Mouse (Mus musculus) ES-E14 (cell line): ENCODE data around the gene Atg9b.

Experiments
- CHD2 ChIP-seq: IDR thresholded peaks from 2 replicates; pipeline ENCODE4 v1.6.1; 2014; ENCODE audit warnings: mild to moderate bottlenecking, low read depth, low read length, inconsistent platforms
- HCFC1 ChIP-seq: IDR thresholded peaks from 2 replicates; pipeline ENCODE4 v1.6.1; 2012; ENCODE audit warnings: low read length, inconsistent platforms, borderline replicate concordance; ENCODE audit not compliant: insufficient read depth
- MAFK ChIP-seq: IDR thresholded peaks from 2 replicates; pipeline ENCODE4 v1.6.1; 2014; ENCODE audit warnings: mild to moderate bottlenecking, low read depth, low read length, inconsistent platforms; ENCODE audit not compliant: insufficient read depth
- ZC3H11A ChIP-seq: IDR thresholded peaks from 2 replicates; pipeline ENCODE4 v1.6.1; 2012; ENCODE audit warnings: low read depth, mild to moderate bottlenecking, inconsistent platforms, low read length, borderline replicate concordance
- ZNF384 ChIP-seq: IDR thresholded peaks from 2 replicates; pipeline ENCODE4 v1.6.1; 2012; ENCODE audit warnings: low read depth, low read length, inconsistent platforms

DNA sequence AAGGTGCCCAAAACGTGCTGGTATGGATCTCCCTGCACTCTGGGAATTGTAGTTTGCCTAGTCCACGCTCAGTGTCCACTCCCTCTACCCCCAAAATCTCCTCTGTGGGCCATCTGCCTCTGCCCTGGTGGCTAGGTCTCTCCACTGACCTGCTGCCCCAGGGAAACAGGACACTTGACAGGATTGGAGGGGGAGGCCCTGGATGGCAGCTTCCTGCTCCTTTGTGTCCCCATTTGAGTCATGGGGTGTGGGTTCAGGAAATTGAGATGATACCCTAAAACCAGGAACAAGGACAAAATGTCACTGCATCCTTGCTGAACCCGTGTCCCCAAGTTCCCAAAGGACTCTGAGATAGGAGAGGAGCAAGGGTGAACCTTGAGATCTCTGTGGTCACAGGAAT, 27.9 kb downstream of the Atg9b start:
- no peak for TF ChIP-seq HCFC1
- no peak for TF ChIP-seq ZC3H11A
- no peak for TF ChIP-seq ZNF384
- TF ChIP-seq CHD2, result no peak
- no peak for TF ChIP-seq MAFK
